Mouse (Mus musculus): ENCODE results near the gene Mcpt8. TPM values are rescaled to one million over a fixed set of nuclear protein-coding genes. Genes with fewer than 3 reads are reported as not detected.
"Not testable (repeated sequence)": the region's sequence is repeated elsewhere in the genome, so short reads cannot be mapped to it uniquely, and the experiment has no call there.

Mcpt8 gene
- polyA plus RNA-seq, 1 experiment from 2014 or later: not detected

- H3K9ac ChIP-seq (ENCODE audit: low read depth, low read length); H3K4me3 ChIP-seq (ENCODE audit: low read depth, low read length); H3K9me3 ChIP-seq (replicated peaks; ENCODE audit: control insufficient read depth, low read length, poor library complexity, severe bottlenecking); H3K27ac ChIP-seq (ENCODE audit: low read length); ATAC-seq; H3K4me1 ChIP-seq (ENCODE audit: control insufficient read depth, insufficient read depth, low read length); H3K27me3 ChIP-seq (ENCODE audit: control insufficient read depth, insufficient read depth, low read depth, low read length); H3K36me3 ChIP-seq (ENCODE audit: control insufficient read depth, insufficient read depth, low read length); H3K4me2 ChIP-seq (ENCODE audit: low read length): not testable (repeated sequence)
- WGBS: 84% methylated on average over 1 of the region's 1 CpGs
Measured at GRCm38 (mm10) chr14:56041792-56042191, 43.3 kb downstream of the Mcpt8 start, which contains the start of gene Mcpt2. Gene Mcpt2 (plus strand): TSS chr14:56042041.

GRCm38 (mm10) chr14:56034433-56034832, 50.6 kb downstream of the Mcpt8 start:
- 79% methylated on average over 2 of the region's 2 CpGs for WGBS
- Histone ChIP-seq H3K4me1 (ENCODE audit: control insufficient read depth, insufficient read depth, low read length) (no peaks in the 10 kb centered on the region), H3K4me2 (ENCODE audit: low read length) (no peak overlapping the region), H3K9ac (ENCODE audit: low read depth, low read length) (no peak overlapping the region), H3K27ac (ENCODE audit: low read length) (no peak overlapping the region), H3K9me3 (replicated peaks; ENCODE audit: control insufficient read depth, low read length, poor library complexity, severe bottlenecking) (no peaks in the 10 kb centered on the region), H3K4me3 (ENCODE audit: low read depth, low read length) (no peak overlapping the region), H3K36me3 (ENCODE audit: control insufficient read depth, insufficient read depth, low read length) (no peaks in the 10 kb centered on the region), H3K27me3 (ENCODE audit: control insufficient read depth, insufficient read depth, low read depth, low read length) (no peaks in the 10 kb centered on the region)
- no peak for ATAC-seq

Small RNA genes within 50 kb of the gene (microRNA-seq; reads per million reads assigned to microRNA genes)
- not detected for gene Mir6949

Other genes with a start within 250 kb of the Mcpt8 start
- gene Nynrin, start 231.3 kb downstream of the Mcpt8 start, polyA plus RNA-seq (2015; fragmentation: Nextera tagmentation; extraction: Ambion mirVana): 11.0 and 11.9 TPM in 2 replicates
- gene Cbln3, start 200.9 kb downstream of the Mcpt8 start, polyA plus RNA-seq (2015; fragmentation: Nextera tagmentation; extraction: Ambion mirVana): 0.15 and 0.20 TPM in 2 replicates
- gene Khnyn, start 200.3 kb downstream of the Mcpt8 start, polyA plus RNA-seq (2015; fragmentation: Nextera tagmentation; extraction: Ambion mirVana): 10.4 and 10.5 TPM in 2 replicates
- 160 and 180 TPM in 2 replicates for gene Sdr39u1, start 185.0 kb downstream of the Mcpt8 start, polyA plus RNA-seq (2015; fragmentation: Nextera tagmentation; extraction: Ambion mirVana)
- 0.29 TPM in 1 of 2 replicates, not detected in the other for gene Cma1, start 140.6 kb downstream of the Mcpt8 start, polyA plus RNA-seq (2015; fragmentation: Nextera tagmentation; extraction: Ambion mirVana)
- not detected in 2 replicates for gene Cma2, start 134.3 kb downstream of the Mcpt8 start, polyA plus RNA-seq (2015; fragmentation: Nextera tagmentation; extraction: Ambion mirVana)
- gene Mcpt1, start 67.3 kb downstream of the Mcpt8 start, polyA plus RNA-seq (2015; fragmentation: Nextera tagmentation; extraction: Ambion mirVana): not detected in 2 replicates
- not detected in 2 replicates for gene Mcpt9, start 54.8 kb downstream of the Mcpt8 start, polyA plus RNA-seq (2015; fragmentation: Nextera tagmentation; extraction: Ambion mirVana)
- gene Mcpt2, start 43.2 kb downstream of the Mcpt8 start, polyA plus RNA-seq (2015; fragmentation: Nextera tagmentation; extraction: Ambion mirVana): not detected in 2 replicates
- gene Mcpt4, start 23.0 kb downstream of the Mcpt8 start, polyA plus RNA-seq (2015; fragmentation: Nextera tagmentation; extraction: Ambion mirVana): not detected in 2 replicates
- not detected in 2 replicates for gene Ctsg, start 17.3 kb upstream of the Mcpt8 start, polyA plus RNA-seq (2015; fragmentation: Nextera tagmentation; extraction: Ambion mirVana)
- not detected in 2 replicates for gene Gzme, start 35.4 kb upstream of the Mcpt8 start, polyA plus RNA-seq (2015; fragmentation: Nextera tagmentation; extraction: Ambion mirVana)
- not detected in 2 replicates for gene Gzmd, start 47.3 kb upstream of the Mcpt8 start, polyA plus RNA-seq (2015; fragmentation: Nextera tagmentation; extraction: Ambion mirVana)
- gene Gzmg, start 74.3 kb upstream of the Mcpt8 start, polyA plus RNA-seq (2015; fragmentation: Nextera tagmentation; extraction: Ambion mirVana): not detected in 2 replicates
- gene Gzmn, start 89.3 kb upstream of the Mcpt8 start, polyA plus RNA-seq (2015; fragmentation: Nextera tagmentation; extraction: Ambion mirVana): not detected in 2 replicates
- gene Gzmf, start 126.1 kb upstream of the Mcpt8 start, polyA plus RNA-seq (2015; fragmentation: Nextera tagmentation; extraction: Ambion mirVana): not detected in 2 replicates
- gene Gzmc, start 149.4 kb upstream of the Mcpt8 start, polyA plus RNA-seq (2015; fragmentation: Nextera tagmentation; extraction: Ambion mirVana): not detected in 2 replicates
- not detected in 2 replicates for gene Gzmb, start 177.0 kb upstream of the Mcpt8 start, polyA plus RNA-seq (2015; fragmentation: Nextera tagmentation; extraction: Ambion mirVana)